Comparison of ENCODE assay signal across 8 mouse cellular contexts in genomic region chr13:116711148-116711865, GRCm38 (mm10).
DNase-seq lines count a peak whose midpoint lies in the region; ATAC-seq and TF ChIP-seq lines count a peak whose summit lies in the region.

No protein-coding gene starts in this region.

- peak; percentile 70 for ATAC-seq in forebrain, embryonic 14.5 days
- ATAC-seq in liver, embryonic 16.5 days (ENCODE audit: low read depth) = no peak
- ATAC-seq in stomach, postnatal 0 days (ENCODE audit: low FRiP score, low TSS enrichment) = no peak

- peak overlapping the region; percentile 22 for H3K9ac ChIP-seq in forebrain, embryonic 14.5 days (ENCODE audit: low read length)
- no peak overlapping the region for H3K9ac ChIP-seq in liver, embryonic 16.5 days (ENCODE audit: low read depth, low read length)
- peak overlapping the region; percentile 45 for H3K9ac ChIP-seq in stomach, postnatal 0 days (ENCODE audit: low read length)

- peak; percentile 17 for DNase-seq in adrenal gland, postnatal 10 days
- DNase-seq in adrenal gland, adult 8-10 months = no peak
- peak; percentile 63 for DNase-seq in forebrain, embryonic 14.5 days (ENCODE audit: low spot score)
- peak; percentile 20 for DNase-seq in stomach, postnatal 0 days (ENCODE audit: low spot score)
- DNase-seq in layer of hippocampus, postnatal 14 days (ENCODE audit: low spot score in 2 of 2) = no peak
- no peak for DNase-seq in T-cell, adult 2 months (ENCODE audit: low spot score)

- H3K4me1 ChIP-seq in E14TG2a.4 (replicated peaks; ENCODE audit: low read depth, low read length) = peaks cover 21% of the 10 kb centered on the region
- peaks cover 9% of the 10 kb centered on the region for H3K4me1 ChIP-seq in forebrain, embryonic 14.5 days (ENCODE audit: control insufficient read depth, insufficient read depth, low read length)
- no peaks in the 10 kb centered on the region for H3K4me1 ChIP-seq in liver, embryonic 16.5 days (ENCODE audit: control insufficient read depth, low read depth, low read length)
- H3K4me1 ChIP-seq in stomach, postnatal 0 days (replicated peaks; ENCODE audit: control insufficient read depth, insufficient read depth) = no peaks in the 10 kb centered on the region

- WGBS in forebrain, embryonic 14.5 days = 4% methylated on average over 22 of the region's 22 CpGs
- WGBS in liver, embryonic 16.5 days (ENCODE audit: insufficient replicate concordance) = 2% methylated on average over 22 of the region's 22 CpGs
- 8% methylated on average over 22 of the region's 22 CpGs for WGBS in stomach, postnatal 0 days

- peak overlapping the region; percentile 66 for H3K4me2 ChIP-seq in forebrain, embryonic 14.5 days (ENCODE audit: low read length)
- H3K4me2 ChIP-seq in liver, embryonic 16.5 days (ENCODE audit: low read depth, low read length) = peak overlapping the region; percentile 45
- H3K4me2 ChIP-seq in stomach, postnatal 0 days (replicated peaks; ENCODE audit: low read depth) = peak overlapping the region; percentile 72

- H3K9me3 ChIP-seq in E14TG2a.4 (ENCODE audit: low read length) = no peaks in the 10 kb centered on the region
- H3K9me3 ChIP-seq in forebrain, embryonic 14.5 days (replicated peaks; ENCODE audit: control insufficient read depth, low read length) = no peaks in the 10 kb centered on the region
- no peaks in the 10 kb centered on the region for H3K9me3 ChIP-seq in liver, embryonic 16.5 days (replicated peaks; ENCODE audit: control insufficient read depth, low read length)
- no peaks in the 10 kb centered on the region for H3K9me3 ChIP-seq in stomach, postnatal 0 days (ENCODE audit: control insufficient read depth, low read length)

- peaks cover 51% of the 10 kb centered on the region for H3K27me3 ChIP-seq in E14TG2a.4 (ENCODE audit: insufficient read depth, low read length)
- peaks cover 38% of the 10 kb centered on the region for H3K27me3 ChIP-seq in forebrain, embryonic 14.5 days (replicated peaks; ENCODE audit: control insufficient read depth, insufficient read depth, low read length)
- peaks cover 51% of the 10 kb centered on the region for H3K27me3 ChIP-seq in liver, embryonic 16.5 days (ENCODE audit: control insufficient read depth, insufficient read depth, low read depth, low read length)
- no peaks in the 10 kb centered on the region for H3K27me3 ChIP-seq in stomach, postnatal 0 days (ENCODE audit: control insufficient read depth, insufficient read depth, low read length)

- H3K36me3 ChIP-seq in E14TG2a.4 (ENCODE audit: insufficient read depth, low read length) = no peaks in the 10 kb centered on the region
- no peaks in the 10 kb centered on the region for H3K36me3 ChIP-seq in forebrain, embryonic 14.5 days (ENCODE audit: control insufficient read depth, insufficient read depth, low read length)
- H3K36me3 ChIP-seq in liver, embryonic 16.5 days (ENCODE audit: control insufficient read depth, insufficient read depth) = no peaks in the 10 kb centered on the region
- H3K36me3 ChIP-seq in stomach, postnatal 0 days (ENCODE audit: control insufficient read depth, insufficient read depth, low read length) = no peaks in the 10 kb centered on the region

- TF ChIP-seq CTCF in E14TG2a.4 (conservative IDR thresholded peaks at IDR 0.05; ENCODE audit: low read length) = no peak
- no peak for TF ChIP-seq CTCF in stomach, postnatal 0 days (IDR thresholded peaks at IDR 0.05; ENCODE audit: low read depth)

- TF ChIP-seq EP300 in stomach, postnatal 0 days (optimal IDR thresholded peaks at IDR 0.05) = no peak

- H3K27ac ChIP-seq in forebrain, embryonic 14.5 days (ENCODE audit: low read depth, low read length) = peak overlapping the region; percentile 41
- no peak overlapping the region for H3K27ac ChIP-seq in liver, embryonic 16.5 days (ENCODE audit: low read length)
- H3K27ac ChIP-seq in stomach, postnatal 0 days (replicated peaks) = peak overlapping the region; percentile 1

- peak overlapping the region; percentile 46 for H3K4me3 ChIP-seq in E14TG2a.4 (replicated peaks; ENCODE audit: low read length)
- H3K4me3 ChIP-seq in forebrain, embryonic 14.5 days (ENCODE audit: low read depth, low read length) = peak overlapping the region; percentile 27
- H3K4me3 ChIP-seq in liver, embryonic 16.5 days (ENCODE audit: low read depth, low read length) = peak overlapping the region; percentile 30
- H3K4me3 ChIP-seq in stomach, postnatal 0 days (ENCODE audit: low read depth, low read length) = peak overlapping the region; percentile 37

Comparison
In these comparisons a context has a peak if more than half of its experiments do, and no peak if none do; other contexts are left out.
1. DNase-seq: peak in adrenal gland, postnatal 10 days (single experiment), forebrain, embryonic 14.5 days (single experiment) and stomach, postnatal 0 days (single experiment); none in adrenal gland, adult 8-10 months (single experiment), layer of hippocampus, postnatal 14 days (0 of 2) and T-cell, adult 2 months (single experiment).
2. Peak in every context shown above with its lines, with median percentiles within 50 percentile points of each other: H3K4me3 ChIP-seq and H3K4me2 ChIP-seq.